Mouse (Mus musculus) midbrain, embryonic 14.5 days (tissue): Measurements from ENCODE around the gene Tceal7. TPM values are rescaled to one million over a fixed set of nuclear protein-coding genes. Genes with fewer than 3 reads are reported as not detected.

ENCODE experiments used
- ATAC-seq: fragments of 200-750 bp; cut with Nextera tagmentation; 2 replicates; pipeline ENCODE4 v1.8.0; 2017; ENCODE audit warnings: moderate number of reproducible peaks, moderate library complexity; ENCODE audit not compliant: low FRiP score, low TSS enrichment
- DNase-seq: peaks from one replicate; pipeline ENCODE4 v3.0.0-alpha.2; 2015
- H3K27ac ChIP-seq: fragments of 300-500 bp; sonication (generic); replicated peaks from 2 replicates; pipeline ENCODE4 v1.5.1; 2014; ENCODE audit warnings: mild to moderate bottlenecking, low read depth, low read length, moderate library complexity
- H3K27me3 ChIP-seq: fragments of 300-500 bp; sonication (generic); 2 replicates; pipeline ENCODE4 v1.6.1; 2014; ENCODE audit warnings: low read length, control low read depth, mixed read lengths; ENCODE audit not compliant: control insufficient read depth, insufficient read depth
- H3K36me3 ChIP-seq: fragments of 300-500 bp; sonication (generic); 2 replicates; pipeline ENCODE4 v1.6.1; 2014; ENCODE audit warnings: low read length, control low read depth; ENCODE audit not compliant: control insufficient read depth, insufficient read depth
- H3K4me1 ChIP-seq: fragments of 300-500 bp; sonication (generic); 2 replicates; pipeline ENCODE4 v1.6.1; 2014; ENCODE audit warnings: mild to moderate bottlenecking, antibody characterized with exemption, low read length, control low read depth; ENCODE audit not compliant: control insufficient read depth, insufficient read depth
- H3K4me2 ChIP-seq: fragments of 300-500 bp; sonication (generic); 2 replicates; pipeline ENCODE4 v1.6.1; 2014; ENCODE audit warnings: mild to moderate bottlenecking, low read length, moderate library complexity
- H3K4me3 ChIP-seq: fragments of 300-500 bp; sonication (generic); replicated peaks from 2 replicates; pipeline ENCODE4 v1.5.1; 2014; ENCODE audit warnings: low read depth, low read length
- H3K9ac ChIP-seq: fragments of 300-500 bp; sonication (generic); replicated peaks from 2 replicates; pipeline ENCODE4 v1.6.1; 2014; ENCODE audit warnings: mild to moderate bottlenecking, low read length, moderate library complexity
- H3K9me3 ChIP-seq: fragments of 300-500 bp; sonication (generic); 2 replicates; pipeline ENCODE4 v1.6.1; 2016; ENCODE audit warnings: low read length, control low read depth, mixed read lengths; ENCODE audit not compliant: control insufficient read depth
- WGBS: fragments of 180-500 bp; shearing (Covaris S2); extraction: QIAGEN DNeasy Blood & Tissue Kit; methylation state at CpG from one replicate; pipeline ENCODE4 v1.1.7; 2014; 5-methylcytosine and 5-hydroxymethylcytosine counted together
- polyA plus RNA-seq: library from polyadenylated mRNA; unstranded; fragments of >200 nt; fragmentation: Nextera tagmentation; extraction: Ambion mirVana; gene quantifications from 2 replicates; pipeline ENCODE4 v1.2.1, GENCODE M21; 2014

Tceal7 gene
- polyA plus RNA-seq, 1 experiment from 2014 or later = 1.8 TPM

GRCm38 (mm10) chrX:136238118-136238517, 23.5 kb downstream of the Tceal7 start:
- H3K36me3 ChIP-seq = no peaks in the 10 kb centered on the region
- H3K27me3 ChIP-seq = no peaks in the 10 kb centered on the region
- ATAC-seq = no peak
- peak; percentile 80 for DNase-seq
- H3K9me3 ChIP-seq = no peaks in the 10 kb centered on the region
- H3K9ac ChIP-seq = no peak overlapping the region
- H3K27ac ChIP-seq = no peak overlapping the region
- WGBS = 54% methylated on average over 3 of the region's 3 CpGs
- no peak overlapping the region for H3K4me2 ChIP-seq
- H3K4me3 ChIP-seq = no peak overlapping the region
- H3K4me1 ChIP-seq = no peaks in the 10 kb centered on the region

DNA sequence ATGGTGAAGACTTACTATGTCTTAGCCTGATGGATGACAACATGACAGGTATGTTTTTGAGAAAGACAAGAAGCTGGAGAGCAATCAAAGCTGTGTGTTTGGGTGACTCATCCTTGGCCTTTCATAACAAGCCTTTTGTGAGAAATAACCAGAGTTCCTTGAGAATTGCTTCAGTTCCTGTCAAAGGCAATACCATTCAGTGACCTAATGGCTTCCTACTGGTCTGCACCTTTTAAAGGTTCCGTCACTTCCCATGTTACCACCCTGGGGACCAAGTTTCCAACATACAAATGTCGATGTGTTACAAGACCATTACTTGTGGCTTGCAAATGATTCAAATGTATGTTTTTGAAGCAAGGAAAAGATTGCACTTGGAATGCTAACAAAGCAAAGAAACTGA, 28.6 kb downstream of the Tceal7 start:
- no peak overlapping the region for H3K4me2 ChIP-seq
- H3K36me3 ChIP-seq = 0 out of 2 replicates have a peak, but pooled peaks cover 4% of the 10 kb centered on the region
- ATAC-seq = no peak

DNA sequence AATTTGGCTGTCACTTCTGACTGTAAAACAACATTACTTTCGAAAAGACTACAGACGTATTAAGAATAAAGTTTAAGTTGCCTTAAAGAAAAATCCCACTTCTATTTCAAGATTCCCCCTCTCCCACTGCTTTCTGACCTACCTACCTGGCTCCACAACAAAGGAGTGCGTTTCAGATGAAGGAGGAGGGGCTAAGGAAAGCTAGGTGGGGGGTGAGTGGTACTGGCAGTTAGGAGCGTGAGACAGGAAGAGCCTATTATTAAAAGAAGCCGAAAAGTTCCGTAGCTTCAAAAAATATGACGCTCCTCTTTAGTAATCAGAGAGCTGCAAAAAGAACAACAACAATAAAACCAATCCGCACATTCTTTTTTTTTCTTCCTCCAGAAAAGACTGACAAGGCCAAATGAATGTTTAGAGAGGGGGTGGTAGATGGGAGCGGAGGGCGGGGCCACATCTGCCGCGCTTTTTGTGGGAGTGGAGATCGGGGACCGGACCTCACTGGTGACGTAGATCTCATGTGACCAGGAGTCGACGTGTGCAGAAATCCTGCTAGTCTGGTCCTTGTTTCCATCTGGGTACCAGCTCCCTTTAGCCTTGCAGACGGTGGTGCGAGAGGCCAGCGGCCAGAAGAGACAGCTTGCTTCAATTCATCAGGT, 30.1 kb downstream of the Tceal7 start, which contains the start of gene Tceal9:
Gene Tceal9, plus strand, starts transcription at position 506 of the 656 bp plus-strand sequence.
- Histone ChIP-seq H3K27me3 (no peaks in the 10 kb centered on the region), H3K27ac (peak within 1 kb of the TSS; percentile 77), H3K4me3 (peak within 1 kb of the TSS; percentile 56), H3K36me3 (0 out of 2 replicates have a peak, but pooled peaks cover 4% of the 10 kb centered on the region), H3K4me2 (peak within 1 kb of the TSS; percentile 52), H3K9ac (peak within 1 kb of the TSS; percentile 64), H3K9me3 (no peaks in the 10 kb centered on the region), H3K4me1 (no peaks in the 10 kb centered on the region)
- WGBS = 21% methylated on average over 20 of the region's 20 CpGs
- peak; percentile 95 for ATAC-seq
- peak; percentile 87 for DNase-seq

More for the DNA sequence above, 28.6 kb downstream of the Tceal7 start:
- Histone ChIP-seq H3K4me3 (no peak overlapping the region), H3K9me3 (no peaks in the 10 kb centered on the region), H3K27ac (no peak overlapping the region), H3K9ac (no peak overlapping the region), H3K27me3 (no peaks in the 10 kb centered on the region), H3K4me1 (no peaks in the 10 kb centered on the region)
- DNase-seq = no peak
- WGBS = 83% methylated on average over 2 of the region's 2 CpGs

DNA sequence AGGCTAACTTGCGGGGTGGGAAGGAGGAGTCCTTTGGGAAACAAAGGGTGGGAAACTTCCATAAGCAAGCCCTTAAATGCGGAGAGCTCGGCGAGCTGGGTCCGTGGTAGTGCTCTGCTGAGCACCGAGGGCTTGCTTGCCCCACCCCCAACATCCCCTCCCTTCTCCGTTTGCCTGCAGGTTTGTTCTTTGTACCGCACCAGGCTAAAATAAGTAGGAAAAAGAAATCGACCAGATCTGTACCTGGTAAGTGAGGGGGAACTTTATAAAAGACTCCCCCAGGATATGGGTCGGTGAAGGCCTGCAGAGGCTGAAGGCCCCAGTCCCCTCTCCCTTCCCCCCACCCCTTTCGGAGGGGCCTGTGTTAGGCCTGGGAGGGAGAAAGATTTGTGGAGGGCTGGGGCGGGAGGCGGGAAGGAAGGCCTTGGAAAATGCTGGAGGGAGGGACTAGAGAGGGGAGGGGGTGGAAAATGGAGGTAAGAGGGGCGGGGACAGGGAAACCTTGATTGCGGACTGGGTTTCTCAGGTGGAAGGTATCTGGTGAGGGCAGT, 31.0 kb downstream of the Tceal7 start:
- Histone ChIP-seq H3K27ac (peak overlapping the region; percentile 77), H3K27me3 (no peaks in the 10 kb centered on the region), H3K9ac (peak overlapping the region; percentile 64), H3K4me2 (peak overlapping the region; percentile 52), H3K36me3 (0 out of 2 replicates have a peak, but pooled peaks cover 4% of the 10 kb centered on the region), H3K9me3 (no peaks in the 10 kb centered on the region), H3K4me1 (no peaks in the 10 kb centered on the region), H3K4me3 (peak overlapping the region; percentile 56)
- WGBS = 28% methylated on average over 15 of the region's 15 CpGs
- ATAC-seq (peak; percentile 66), DNase-seq (peak; percentile 58)

- Histone ChIP-seq H3K27me3 (no peaks in the 10 kb centered on the region), H3K9me3 (no peaks in the 10 kb centered on the region), H3K9ac (no peak overlapping the region), H3K4me2 (no peak overlapping the region), H3K27ac (no peak overlapping the region), H3K4me3 (no peak overlapping the region), H3K36me3 (0 out of 2 replicates have a peak, but pooled peaks cover 4% of the 10 kb centered on the region), H3K4me1 (no peaks in the 10 kb centered on the region)
- no peak for ATAC-seq
- DNase-seq = no peak
- WGBS = 89% methylated on average over 6 of the region's 6 CpGs
These were observed 34.2 kb downstream of the Tceal7 start for GRCm38 (mm10) chrX:136248811-136249210.

DNA sequence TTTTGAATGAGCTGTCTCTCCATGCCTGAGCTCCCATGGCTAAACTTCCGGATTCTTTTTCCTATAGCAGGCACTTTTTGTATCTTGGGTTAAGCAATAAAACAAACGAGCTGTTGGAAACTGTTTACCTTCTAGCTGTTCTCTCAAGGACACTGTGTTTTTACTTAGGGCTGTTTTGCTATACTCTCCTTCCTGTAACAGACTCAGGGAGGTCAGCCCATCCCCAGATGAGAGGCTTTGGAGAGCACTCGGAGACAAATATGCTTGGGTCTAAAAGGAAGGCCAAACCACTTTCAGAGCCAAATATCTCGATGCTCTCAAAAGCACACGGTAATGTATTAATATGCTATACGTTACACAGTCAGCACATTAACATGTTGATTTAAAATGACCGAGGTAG, 35.1 kb downstream of the Tceal7 start:
- no peak for DNase-seq
- ATAC-seq = no peak
- H3K9ac ChIP-seq = no peak overlapping the region
- no peaks in the 10 kb centered on the region for H3K9me3 ChIP-seq
- 80% methylated on average over 7 of the region's 7 CpGs for WGBS
- H3K4me2 ChIP-seq = no peak overlapping the region
- no peak overlapping the region for H3K4me3 ChIP-seq
- H3K36me3 ChIP-seq = 0 out of 2 replicates have a peak, but pooled peaks cover 4% of the 10 kb centered on the region
- H3K27me3 ChIP-seq = no peaks in the 10 kb centered on the region
- H3K4me1 ChIP-seq = no peaks in the 10 kb centered on the region
- no peak overlapping the region for H3K27ac ChIP-seq

DNA sequence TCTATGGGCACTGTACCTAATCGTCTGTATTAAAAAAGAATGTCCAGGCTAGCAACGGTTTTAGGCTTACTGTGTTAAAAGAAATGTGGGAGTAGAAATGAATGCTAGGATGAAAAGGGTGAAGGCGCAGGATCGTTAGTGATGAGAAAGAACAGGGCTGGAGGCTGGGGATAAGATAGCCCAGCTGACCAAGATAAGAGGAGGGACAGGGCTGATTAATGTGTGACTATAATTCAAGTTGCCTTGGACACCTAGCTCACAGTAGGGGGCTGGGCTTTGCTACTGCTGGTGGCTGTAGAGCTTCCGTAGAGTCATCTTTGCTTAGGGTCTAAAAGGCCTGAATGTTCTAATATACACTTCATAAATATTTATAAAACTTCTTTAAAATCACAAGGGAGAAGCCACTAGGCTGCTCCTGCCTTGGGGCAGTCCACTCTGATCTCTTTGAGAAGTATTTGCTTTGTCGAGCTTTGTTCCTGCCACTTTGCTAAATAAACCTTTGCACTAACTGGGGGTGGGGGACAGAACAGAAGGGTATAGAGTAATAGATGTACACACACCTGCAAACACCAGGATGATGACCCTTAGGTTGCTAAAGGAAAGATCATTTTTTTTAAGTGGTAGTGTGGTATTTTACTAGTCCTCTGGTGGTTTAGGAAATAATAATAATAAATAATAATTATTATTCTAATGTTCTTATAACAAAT, 37.6 kb downstream of the Tceal7 start:
- H3K9ac ChIP-seq = no peak overlapping the region
- DNase-seq = peak; percentile 13
- H3K4me3 ChIP-seq = no peak overlapping the region
- no peaks in the 10 kb centered on the region for H3K4me1 ChIP-seq
- no peaks in the 10 kb centered on the region for H3K27me3 ChIP-seq
- 0 out of 2 replicates have a peak, but pooled peaks cover 4% of the 10 kb centered on the region for H3K36me3 ChIP-seq
- no peak overlapping the region for H3K27ac ChIP-seq
- no peaks in the 10 kb centered on the region for H3K9me3 ChIP-seq
- WGBS = 52% methylated on average over 6 of the region's 6 CpGs
- ATAC-seq = no peak
- no peak overlapping the region for H3K4me2 ChIP-seq

- Histone ChIP-seq H3K36me3 (peaks cover 3% of the 10 kb centered on the region; the same call in 1 of the 2 replicates), H3K9me3 (no peaks in the 10 kb centered on the region), H3K27me3 (no peaks in the 10 kb centered on the region), H3K4me3 (no peak overlapping the region), H3K4me1 (0 out of 2 replicates have a peak, but pooled peaks cover 11% of the 10 kb centered on the region), H3K27ac (no peak overlapping the region), H3K9ac (no peak overlapping the region), H3K4me2 (no peak overlapping the region)
- 83% methylated on average over 5 of the region's 5 CpGs for WGBS
- ATAC-seq = no peak
- no peak for DNase-seq
These were observed 53.1 kb downstream of the Tceal7 start for GRCm38 (mm10) chrX:136267720-136268119.
